Mouse (Mus musculus) thymus, adult 2 months (tissue): ENCODE data around the gene Ptprd.

Experiments
- CTCF ChIP-seq: fragments of 200-500 bp; IDR thresholded peaks from 2 replicates; pipeline ENCODE4 v1.5.1; 2012; ENCODE audit warnings: mild to moderate bottlenecking, control low read depth, low read length, moderate library complexity, borderline replicate concordance; ENCODE audit not compliant: control insufficient read depth, poor library complexity, insufficient read depth; ENCODE audit errors: extremely low read depth
- POLR2A ChIP-seq: fragments of 200-500 bp; IDR thresholded peaks from 2 replicates; pipeline ENCODE4 v1.6.1; 2012; ENCODE audit warnings: mild to moderate bottlenecking, low read length, control low read depth, moderate library complexity; ENCODE audit not compliant: control insufficient read depth, poor library complexity, insufficient read depth; ENCODE audit errors: extremely low read depth

DNA sequence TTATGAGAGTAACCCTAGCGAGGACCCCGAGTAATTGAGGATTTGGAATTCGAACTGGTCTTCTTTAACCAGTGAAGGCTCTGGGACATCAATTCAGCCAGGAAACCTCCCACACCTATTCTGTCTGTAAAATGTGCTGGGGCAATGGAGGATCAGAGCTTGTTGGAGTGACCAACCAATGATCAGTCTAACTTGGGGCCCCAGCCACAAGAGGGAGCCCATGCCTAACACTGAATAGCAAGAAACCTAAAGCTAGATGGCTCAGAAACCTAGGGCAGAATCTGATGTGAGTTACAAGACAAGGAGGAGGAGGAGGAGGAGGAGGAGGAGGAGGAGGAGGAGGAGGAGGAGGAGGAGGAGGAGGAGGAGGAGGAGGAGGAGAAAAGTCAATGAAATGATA is 1128.6 kb downstream of the Ptprd start:
- TF ChIP-seq POLR2A (no peak), CTCF (no peak)
